Mouse (Mus musculus) cerebellum, postnatal 10 days (tissue): ENCODE data around the gene Spns3.
A peak's percentile ranks its signal among the peaks of the same experiment; 100 is the strongest.

Source experiments
- DNase-seq, 2 experiments: peaks; one replicate each; pipeline ENCODE4 v3.0.0; 2021; ENCODE audit warnings: mixed read lengths in 2 of 2

The Spns3 gene

GRCm38 (mm10) chr11:72514967-72515366 is 35.3 kb downstream of the Spns3 start:
- no peak for DNase-seq

GRCm38 (mm10) chr11:72508651-72509050 is 41.7 kb downstream of the Spns3 start:
- peak; percentile 73 to 80 for DNase-seq

DNA sequence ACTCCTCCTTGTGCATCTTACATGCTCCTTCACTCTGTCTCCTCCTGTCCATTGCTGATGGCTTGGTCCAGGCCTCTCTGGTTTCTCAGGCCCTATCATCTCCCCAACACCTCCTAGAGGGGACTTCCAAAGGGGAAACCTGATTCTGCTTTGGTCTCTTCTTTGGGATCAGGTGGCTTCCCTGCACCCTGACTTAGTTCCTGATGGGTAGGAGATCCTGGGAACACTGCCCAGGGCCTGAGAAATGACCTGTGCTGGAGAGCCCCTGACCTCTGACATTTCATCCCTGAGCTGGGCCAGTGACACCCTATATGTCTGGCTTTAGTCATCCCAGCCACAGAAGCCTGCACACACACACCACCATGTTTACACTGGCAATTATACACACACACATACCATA is 42.7 kb downstream of the Spns3 start:
- no peak for DNase-seq

GRCm38 (mm10) chr11:72504016-72504797 is 46.1 kb downstream of the Spns3 start:
- peak in 1 of 2 experiments; percentile 49 for DNase-seq

DNA sequence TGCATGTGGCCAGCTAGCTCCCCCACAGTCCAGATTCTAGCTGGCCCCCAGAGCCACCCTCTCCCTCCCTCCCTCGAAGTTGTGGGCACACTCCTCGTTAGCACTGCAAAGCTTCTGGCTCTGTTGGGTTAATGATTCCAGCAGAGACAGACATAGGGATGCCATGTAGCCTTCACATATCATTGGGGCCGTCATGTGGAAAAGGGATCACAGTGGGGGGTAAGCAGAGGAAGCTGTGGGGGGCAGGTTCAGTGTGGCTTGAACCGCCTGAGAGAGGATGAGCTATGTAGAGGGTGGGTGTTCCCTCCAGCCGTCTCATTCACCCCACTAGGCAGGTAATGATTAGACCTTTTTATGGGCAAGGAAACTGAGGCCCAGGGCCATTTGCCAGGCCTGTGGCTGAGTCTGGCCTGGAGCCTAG is 46.8 kb downstream of the Spns3 start:
- peak in 1 of 2 experiments; percentile 39 for DNase-seq

DNA sequence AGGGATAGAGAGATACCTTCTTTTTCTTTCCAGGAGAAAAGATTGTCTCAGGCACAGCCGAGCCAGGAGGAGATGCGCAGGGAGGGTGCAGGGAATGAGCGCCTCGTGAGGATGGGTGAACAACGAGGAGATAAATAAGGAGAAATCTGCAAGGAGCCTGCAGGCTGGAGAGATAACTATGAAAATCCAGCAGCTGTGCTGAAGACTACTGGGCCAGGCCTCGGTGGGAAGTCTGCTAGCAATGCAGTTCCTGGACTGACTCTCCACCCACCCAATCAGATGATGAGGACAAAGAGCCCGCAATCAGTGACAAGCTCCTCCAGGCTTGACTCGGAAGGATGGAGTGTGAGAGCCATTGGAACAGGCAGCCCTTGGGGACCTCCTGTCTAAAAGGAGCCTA is 48.1 kb downstream of the Spns3 start:
- no peak for DNase-seq

DNA sequence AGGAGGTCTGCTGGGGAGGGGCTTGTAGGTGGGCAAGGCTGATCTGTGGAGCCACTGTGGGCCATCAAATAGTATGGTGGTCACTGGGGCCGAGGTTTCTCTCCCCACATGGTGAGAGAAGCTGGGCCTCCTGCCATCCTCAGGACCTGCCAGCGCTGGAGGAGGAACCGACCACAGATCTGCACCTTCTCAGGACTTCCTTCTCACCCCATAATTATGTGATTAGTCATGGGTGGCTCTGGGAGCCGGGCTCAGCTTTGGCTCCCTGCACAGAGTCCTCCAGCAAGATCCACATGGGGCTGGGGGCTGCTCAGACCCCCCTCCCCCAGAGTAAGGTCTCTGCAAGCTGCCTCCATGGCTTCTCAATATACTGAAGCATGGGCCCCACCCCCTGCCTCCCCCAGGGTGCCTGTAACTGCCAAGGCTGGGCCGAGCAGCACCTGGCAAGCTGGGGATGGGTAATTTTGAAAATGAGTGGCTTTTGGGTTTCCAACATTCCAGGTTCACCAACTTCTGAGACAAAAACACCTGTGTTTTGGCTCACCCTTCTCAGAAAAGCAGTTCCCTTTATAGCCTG is 48.8 kb downstream of the Spns3 start:
- peak; percentile 45 to 64 for DNase-seq

DNA sequence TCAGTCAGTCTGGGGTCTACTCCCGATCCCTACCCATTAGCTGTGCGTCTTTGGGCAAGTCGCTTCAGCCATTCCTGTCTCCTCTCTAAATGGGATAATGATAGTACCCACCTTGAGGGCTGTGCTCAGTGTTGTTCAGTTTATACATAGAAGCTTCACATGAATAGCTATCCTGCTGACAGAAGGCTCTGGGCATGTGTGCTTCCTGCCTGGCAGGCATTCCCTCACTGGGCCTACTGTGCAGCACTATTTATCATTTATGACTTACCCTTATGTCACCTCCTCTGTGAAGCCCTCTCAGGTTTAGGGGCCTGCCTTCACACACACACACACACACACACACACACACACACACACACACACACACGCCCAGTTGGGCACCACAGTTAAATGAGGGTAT is 50.2 kb downstream of the Spns3 start:
- DNase-seq = no peak

GRCm38 (mm10) chr11:72497367-72497766 is 52.9 kb downstream of the Spns3 start:
- peak in 1 of 2 experiments; percentile 68 for DNase-seq

- DNase-seq = no peak
Observed at GRCm38 (mm10) chr11:72496775-72497174, 53.5 kb downstream of the Spns3 start.

DNA sequence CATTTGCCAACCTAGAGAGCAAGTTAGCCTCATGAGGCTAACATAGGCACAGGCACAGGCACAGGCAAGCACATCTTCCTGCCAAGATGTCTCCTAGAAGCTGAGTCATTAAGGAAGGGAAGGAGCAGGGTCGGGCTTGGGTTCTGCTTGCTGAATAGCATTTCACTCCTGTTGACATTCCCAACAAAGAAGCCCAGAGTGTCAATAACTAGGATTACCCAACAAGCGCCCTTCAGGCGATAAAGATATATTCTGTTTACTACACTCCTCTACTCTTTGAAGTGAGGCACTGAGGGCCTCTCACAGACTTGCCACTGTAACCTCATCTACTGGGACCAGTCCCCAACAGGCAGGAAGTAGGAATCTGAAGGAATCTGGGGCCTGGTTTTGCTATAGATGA is 54.2 kb downstream of the Spns3 start:
- DNase-seq = no peak

DNA sequence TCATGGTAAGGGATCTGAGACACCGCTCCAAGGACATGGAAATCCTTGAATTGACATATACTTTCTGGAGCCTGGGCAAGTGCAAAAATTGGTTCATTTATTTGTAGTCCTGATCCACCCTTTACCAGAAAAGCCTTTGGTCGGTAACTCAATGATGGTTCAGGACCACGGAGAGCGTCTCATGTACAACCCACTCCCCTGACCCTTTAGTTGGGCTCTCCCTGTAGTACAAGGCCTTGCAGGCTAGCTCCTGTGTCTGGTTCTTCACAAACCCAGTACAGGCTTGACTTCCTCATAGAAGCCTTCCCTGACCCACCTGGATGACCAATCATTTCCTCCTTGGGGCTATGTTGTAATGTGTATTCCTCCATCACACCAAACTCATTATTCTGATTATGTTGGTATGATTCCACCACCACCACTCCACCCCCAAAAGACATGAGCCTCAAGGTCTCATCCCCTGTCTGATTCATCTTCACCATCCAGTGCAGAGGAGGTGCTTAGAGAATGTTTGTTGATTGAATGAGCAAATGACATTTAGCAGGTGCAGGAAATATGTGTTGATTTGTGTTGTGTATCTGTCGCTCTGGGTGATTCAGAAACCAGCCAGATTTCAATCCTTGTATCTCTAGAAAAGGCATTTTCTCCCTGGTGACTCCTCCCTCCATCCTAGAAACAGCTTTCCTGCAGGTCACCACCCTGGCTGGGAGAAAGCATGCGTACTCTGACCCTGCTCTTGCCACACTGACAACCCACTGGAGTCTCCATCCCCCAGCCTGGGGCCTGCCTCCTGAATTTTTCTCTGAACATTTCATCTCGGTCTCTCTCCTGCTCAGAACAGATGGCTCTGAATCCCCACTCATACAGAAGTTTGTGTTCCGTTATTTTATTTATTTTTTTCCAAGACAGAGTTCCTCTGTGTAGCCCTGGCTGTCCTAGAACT is 56.0 kb downstream of the Spns3 start:
- no peak for DNase-seq

DNA sequence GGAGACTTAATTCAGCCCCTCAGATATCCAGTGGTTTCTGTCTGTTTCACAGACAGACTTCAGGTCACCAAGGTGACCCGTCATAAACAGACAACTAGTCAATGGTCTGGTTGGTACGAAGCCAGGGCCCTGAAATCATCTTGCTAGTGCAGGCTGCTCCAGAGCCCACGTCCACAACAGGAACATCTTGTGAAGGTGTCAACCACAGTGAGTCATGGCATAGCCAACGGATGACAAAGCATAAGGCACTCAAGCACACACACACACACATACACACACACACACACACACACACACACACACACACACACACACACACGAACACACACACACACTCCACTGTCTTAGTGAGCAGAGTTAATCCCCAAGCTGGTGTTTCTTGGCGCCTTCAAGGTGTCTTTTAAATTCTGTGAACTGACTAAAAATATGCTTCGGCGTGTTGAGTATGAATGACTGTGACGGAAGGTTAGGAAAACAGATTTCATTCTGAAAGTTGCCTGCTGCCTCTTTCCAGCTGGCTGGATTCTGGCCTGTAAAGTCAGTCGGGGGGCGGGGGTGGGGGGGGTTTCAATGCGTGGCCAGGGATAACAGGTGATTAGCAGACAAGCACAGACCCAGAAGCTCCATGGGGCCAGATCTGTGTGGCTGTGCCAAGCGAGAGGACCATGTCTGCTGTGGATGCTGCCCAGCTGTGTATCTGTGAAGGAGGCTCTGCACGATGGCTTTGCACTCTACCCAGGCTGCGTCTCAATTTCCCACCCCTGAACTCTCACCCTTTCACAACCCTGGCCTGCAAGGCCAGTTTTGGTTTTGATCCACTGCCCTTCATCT is 59.0 kb downstream of the Spns3 start:
- DNase-seq = peak; percentile 51 to 66

DNA sequence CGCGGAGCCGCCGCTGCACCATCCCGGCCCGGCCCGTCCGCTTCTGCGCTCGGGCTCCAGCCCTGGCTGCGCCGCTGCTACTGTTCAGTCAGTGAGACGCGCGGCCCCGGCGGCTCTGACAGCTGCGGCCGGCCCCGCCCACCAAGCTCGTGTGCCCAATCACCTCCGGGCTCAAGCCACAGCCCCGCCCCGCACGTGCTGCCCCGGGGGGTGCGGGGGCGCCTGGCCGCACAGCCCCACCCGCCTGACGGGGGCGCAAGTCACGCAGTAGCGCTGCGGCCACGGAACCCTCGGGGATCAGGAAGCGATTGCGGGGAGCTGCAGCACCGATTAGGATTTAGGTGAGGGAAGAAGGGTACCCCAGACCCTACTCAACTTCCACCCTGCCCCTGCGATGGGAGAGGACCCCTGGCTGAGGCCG is 60.4 kb downstream of the Spns3 start, which contains the start of gene Spns2:
Gene Spns2, minus strand, starts transcription at position 24 of the 421 bp plus-strand sequence.
- DNase-seq = peak; percentile 95 to 97

DNA sequence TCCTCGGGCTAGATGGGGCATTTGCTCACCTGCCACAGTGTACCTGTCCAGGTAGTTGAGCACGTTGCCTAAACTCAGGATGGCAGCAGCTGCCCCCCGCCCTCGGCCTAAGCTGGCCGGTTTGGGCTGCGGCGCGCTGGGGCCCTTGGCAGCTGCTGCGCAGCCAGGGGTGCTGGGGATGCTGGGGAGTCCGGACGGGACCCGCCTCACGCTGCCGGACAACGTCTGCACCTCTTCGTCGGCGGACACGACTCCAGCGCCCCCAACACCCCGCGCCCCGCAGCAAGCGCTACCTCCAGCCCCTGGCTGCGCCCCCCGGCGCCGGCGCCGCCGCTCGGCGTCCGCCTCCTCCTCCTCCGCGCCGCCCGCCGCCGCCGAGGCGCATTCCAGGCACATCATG is 60.9 kb downstream of the Spns3 start:
- peak; percentile 53 to 57 for DNase-seq

DNA sequence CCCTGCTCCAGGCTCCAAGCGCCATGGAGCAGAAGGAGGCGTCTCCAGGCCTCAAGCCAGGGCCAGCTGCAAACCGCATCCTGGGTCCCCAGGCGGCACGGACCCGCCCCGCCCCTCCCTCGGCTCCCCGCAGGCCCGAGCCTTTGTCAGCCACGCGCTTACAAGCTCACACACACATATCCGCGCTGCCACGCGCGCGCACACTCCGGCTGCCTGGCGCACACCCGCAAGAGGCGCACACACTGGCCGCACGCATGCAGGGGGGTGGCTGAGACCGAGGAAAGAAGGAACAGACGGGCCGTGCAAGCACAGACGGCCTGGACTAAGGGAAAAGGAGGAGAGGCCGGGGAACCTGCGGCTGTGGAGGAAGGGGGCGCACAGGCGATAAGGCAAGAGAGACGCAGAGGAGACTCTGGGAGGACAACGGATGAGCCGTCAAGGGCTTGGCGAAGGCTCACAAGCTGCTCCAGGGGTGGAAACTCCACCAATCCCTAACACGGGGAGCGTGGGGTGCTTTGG is 61.5 kb downstream of the Spns3 start:
- DNase-seq = peak; percentile 77 to 82

GRCm38 (mm10) chr11:72487739-72488138 is 62.6 kb downstream of the Spns3 start:
- no peak for DNase-seq

DNA sequence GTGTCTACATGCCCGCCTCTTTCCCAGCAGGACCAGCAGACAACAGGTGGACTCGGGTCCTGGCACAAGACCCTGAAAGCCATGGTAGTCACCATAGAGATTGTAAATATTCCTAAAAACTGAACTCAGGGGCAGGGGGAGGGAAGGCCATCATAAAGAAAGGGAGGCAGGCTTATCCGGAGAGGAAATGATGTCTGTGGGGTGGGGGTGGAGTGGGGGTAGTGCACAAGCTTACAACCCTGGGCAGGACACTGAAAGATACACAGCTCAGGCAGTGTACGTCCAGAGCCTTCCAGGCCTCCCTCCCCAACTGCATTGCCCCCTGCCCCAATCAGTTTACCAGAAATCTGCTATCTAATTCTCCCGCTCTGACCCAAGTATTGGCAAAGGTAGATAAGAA is 63.1 kb downstream of the Spns3 start:
- no peak for DNase-seq

GRCm38 (mm10) chr11:72485960-72486359 is 64.3 kb downstream of the Spns3 start:
- DNase-seq = peak; percentile 50 to 64

- peak; percentile 76 to 80 for DNase-seq
Observed at GRCm38 (mm10) chr11:72485157-72485556, 65.1 kb downstream of the Spns3 start.

DNA sequence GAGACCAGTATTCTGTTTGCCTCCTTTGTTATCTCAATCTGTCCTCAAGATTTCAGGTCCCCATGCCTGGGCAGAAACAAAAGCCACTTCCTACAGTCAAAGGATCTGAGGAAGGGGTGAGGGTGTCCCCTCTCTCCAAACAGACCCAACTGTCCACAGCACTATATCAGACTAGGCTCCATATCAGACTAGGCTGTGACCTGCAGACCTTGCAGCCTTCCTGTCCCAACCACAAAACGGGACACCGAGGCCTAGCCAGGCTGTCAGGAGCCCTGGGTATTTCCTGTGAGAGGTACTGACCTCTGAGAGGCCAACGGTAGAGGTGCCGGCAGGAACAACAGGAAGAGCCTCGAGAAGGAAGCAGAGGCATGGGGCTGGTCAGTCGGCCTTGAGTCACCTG is 65.8 kb downstream of the Spns3 start:
- no peak for DNase-seq

- DNase-seq = no peak
Observed at GRCm38 (mm10) chr11:72481952-72482351, 68.4 kb downstream of the Spns3 start.
